Mouse (Mus musculus): Measurements from ENCODE around the gene Zfp691.

The Zfp691 gene

GRCm38 (mm10) chr4:119167068-119167467, 6.9 kb downstream of the Zfp691 start:
- DNase-seq = no peak

- no peak for DNase-seq
These were observed 8.1 kb downstream of the Zfp691 start for GRCm38 (mm10) chr4:119165916-119166315.

DNA sequence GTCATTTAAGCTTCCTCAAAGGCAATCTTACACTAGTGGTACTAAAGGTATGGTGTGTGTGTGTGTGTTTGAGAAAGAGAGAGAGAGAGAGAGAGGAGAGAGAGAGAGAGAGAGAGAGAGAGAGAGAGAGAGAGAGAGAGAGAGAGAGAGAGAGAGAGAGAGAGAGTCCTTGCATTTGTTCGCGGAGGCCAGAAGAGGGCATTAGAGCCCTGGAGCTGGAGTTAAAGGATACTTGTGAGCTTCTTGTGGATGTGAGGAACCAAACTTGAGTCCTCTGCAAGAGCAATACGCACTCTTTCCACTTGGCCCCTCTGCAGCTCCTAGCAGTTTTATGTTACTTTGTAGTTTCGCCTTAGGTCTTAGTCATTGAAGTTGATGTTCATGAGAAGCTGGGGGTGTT, 11.0 kb downstream of the Zfp691 start:
- DNase-seq = no peak

DNA sequence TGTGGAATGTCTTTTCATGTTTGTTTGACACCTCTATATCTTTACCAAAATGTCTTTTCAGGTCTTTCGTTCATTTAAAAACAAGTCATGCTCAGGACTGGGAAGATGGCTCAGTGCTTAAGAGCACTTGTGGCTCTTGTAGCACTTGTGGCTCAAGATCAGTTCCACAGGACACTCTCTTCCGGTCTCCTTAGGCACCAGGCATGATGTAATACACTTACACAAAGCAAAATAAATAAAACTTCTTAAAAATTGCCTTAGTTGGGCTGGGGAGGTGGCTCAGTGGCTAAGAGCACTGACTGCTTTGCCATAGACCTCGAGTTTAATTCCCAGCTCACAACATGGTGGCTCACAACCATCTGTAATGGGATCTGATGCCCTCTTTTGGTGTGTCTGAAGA, 12.6 kb downstream of the Zfp691 start:
- DNase-seq = peak; percentile 56

GRCm38 (mm10) chr4:119157891-119158290, 16.1 kb downstream of the Zfp691 start:
- no peak for DNase-seq

- no peak for DNase-seq
These were observed 16.8 kb downstream of the Zfp691 start for GRCm38 (mm10) chr4:119157186-119157585.

DNA sequence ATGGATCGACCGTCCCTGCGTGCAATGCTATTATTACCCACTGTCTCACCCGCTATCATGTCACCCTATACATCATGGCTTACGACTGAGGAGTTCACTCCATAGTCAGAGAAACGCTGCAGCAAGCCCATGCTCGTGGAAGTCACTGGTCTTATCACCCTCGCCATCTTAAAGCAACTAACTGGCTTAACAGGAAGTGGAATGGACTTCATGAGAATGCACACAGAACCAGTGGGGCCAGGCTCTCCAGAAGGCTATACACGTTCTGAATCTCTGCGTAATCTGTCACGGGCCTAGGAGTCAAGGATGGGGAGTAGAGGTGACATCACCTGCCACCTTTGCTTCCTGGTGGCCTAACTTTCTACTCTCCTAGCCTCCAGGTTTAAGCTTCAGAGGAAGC, 25.3 kb downstream of the Zfp691 start:
- no peak for DNase-seq

GRCm38 (mm10) chr4:119147347-119147746, 26.6 kb downstream of the Zfp691 start:
- no peak for DNase-seq

DNA sequence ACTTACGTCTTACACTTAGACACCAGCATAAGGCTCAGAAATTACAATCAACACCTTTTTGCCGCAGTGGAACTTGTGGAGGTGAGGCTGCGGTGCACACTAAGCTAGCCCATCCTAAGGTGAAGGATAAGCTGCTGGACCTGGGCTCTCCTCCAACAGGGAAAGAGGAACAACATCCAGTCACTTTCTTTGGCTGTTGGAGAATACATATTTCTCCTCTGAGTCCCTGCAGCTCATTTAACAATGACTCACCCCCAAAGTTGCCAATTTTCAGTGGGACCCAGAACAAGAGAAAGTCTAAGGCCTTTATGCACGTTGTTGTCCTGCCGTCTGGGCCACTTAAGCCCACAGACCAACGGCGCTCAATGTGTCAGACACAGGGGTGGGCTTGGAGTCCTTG, 27.2 kb downstream of the Zfp691 start:
- DNase-seq = no peak

GRCm38 (mm10) chr4:119142230-119142871, 31.6 kb downstream of the Zfp691 start:
- peak; percentile 88 for DNase-seq

DNA sequence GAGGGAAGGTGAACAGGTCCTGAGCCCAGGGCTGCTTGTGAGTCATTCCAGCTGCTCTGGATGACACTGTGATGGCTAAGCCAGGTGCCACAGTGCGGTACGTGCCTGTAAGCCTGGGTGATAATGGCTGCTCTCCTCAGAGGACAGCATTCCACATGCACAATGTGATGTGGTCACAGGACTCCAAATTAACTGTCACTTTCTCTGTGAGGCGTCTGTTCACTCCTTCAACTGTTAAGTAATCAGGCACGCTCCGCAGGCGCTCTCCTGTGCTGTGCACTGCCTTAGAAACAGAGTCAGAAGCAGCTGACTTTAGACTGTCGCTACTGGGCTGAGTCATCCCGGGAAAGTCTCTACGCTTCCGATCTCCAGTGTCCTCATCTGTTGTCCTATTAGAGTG, 32.8 kb downstream of the Zfp691 start:
- peak; percentile 88 for DNase-seq

- peak; percentile 90 for DNase-seq
These were observed 33.9 kb downstream of the Zfp691 start for GRCm38 (mm10) chr4:119140126-119140525.

DNA sequence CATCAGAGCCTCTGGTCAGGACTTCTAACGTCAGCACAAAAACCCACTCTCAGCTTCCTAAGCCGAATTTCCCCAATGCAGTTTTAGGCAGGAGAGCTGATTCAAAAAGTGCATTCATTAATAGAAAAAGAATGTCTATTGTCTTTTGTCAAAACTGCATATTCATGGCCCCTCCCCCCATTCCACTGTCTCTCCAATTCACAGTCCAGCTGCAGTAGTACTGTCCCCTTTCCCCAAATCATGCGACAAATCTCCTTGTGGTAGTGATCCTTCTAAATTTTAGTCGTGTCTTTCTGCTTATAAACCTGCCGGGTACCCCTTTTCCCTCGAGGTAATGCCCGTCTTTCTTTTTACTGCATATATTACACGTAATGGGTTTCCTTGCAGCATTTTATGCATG, 35.2 kb downstream of the Zfp691 start:
- no peak for DNase-seq

DNA sequence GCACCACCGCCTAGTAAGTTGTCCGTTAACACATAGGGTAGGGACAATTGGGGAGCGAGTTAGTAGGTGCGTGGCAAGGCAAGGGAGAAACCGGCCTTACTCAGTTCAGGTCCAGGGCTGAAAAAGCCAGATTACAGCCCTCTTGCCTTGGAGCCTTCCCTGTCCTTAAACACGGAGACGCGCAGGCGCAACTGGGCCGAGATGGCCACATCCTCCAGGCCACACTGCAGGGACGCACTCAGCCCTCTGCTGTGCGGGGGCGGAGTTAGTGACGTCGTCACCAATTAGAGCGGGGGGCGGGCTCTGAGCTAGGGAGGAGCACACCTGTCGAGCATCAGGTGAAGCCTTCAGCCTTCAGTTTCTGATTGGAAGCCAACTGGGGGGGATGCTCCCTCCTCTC, 35.8 kb downstream of the Zfp691 start:
- DNase-seq = no peak

DNA sequence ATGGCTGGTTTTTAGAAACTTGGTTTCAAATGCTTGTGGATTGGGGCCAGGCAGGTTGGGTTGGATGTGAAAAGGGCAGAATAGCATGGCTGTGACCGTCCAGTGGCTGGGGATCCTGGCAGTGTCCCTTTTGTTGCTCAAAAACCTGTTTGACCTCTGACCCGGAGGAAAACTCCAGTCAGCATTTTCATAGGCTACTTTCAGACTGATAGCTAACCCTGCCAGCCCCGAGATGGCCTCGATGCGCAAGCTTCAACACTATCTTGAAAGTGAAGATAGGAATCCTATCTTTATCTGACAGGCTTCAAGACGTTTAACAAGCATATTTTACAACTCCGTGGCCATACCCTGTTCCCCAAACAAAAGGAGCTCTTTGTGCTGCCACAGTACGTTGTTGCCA, 36.7 kb downstream of the Zfp691 start:
- no peak for DNase-seq

- no peak for DNase-seq
These were observed 40.1 kb downstream of the Zfp691 start for GRCm38 (mm10) chr4:119133860-119134259.

DNA sequence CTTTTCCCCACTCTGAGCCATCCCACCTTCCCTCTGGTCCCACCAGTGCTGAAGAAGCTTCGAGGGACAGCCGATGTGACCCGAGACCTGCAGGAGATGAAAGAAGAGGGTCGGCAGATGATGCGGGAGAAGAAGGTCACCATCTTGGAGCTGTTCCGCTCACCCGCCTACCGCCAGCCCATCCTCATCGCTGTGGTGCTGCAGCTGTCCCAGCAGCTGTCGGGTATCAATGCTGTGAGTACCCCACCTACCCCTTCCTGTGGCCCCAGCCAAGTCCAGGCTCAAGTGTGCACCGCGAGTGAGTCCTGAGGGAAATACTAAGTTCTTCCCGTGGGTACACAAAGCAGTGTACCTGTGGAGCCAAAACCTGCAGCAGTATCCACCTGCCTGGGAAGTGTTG, 40.7 kb downstream of the Zfp691 start:
- DNase-seq = no peak

GRCm38 (mm10) chr4:119131189-119131910, 42.6 kb downstream of the Zfp691 start:
- no peak for DNase-seq

DNA sequence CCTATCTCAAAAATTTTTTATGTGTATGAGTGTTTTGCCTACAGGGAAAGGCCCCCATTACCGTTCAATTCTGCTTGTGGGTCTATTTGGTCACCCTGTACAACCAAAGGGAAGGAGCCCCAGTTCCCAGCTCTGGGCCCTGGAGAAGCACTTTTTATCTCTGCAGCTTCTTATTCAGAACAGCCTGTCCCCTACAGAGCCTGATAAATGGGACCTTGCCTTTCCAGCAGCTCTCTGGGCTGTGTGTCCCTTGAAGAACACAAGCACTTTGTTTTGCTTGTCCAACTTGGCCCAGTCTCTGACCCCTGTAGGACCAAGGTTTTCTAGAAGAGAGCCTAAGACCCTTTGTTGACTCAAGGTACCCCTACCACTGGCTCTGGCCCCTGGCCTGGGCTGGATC, 44.9 kb downstream of the Zfp691 start:
- DNase-seq = peak; percentile 93

- DNase-seq = no peak
These were observed 45.4 kb downstream of the Zfp691 start for GRCm38 (mm10) chr4:119128547-119128946.

DNA sequence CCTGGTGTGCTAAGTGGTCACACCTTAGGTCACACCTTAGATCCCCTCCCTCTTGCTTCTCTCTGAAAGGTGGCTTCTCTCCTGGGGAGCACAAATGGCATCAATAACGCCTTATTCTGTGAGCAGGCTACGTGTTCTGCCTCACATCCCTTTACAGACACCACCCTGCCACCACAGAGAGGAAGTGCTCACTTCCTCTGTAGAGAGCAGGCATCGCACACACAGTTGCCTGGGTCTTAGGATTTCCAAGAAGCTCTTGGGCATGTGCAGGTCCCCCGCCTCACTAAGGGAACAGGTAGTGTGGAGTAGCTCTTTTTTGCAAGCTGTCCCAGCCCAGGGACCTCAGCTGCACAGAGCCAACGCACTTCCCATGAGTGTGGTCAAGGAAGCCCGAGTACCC, 46.8 kb downstream of the Zfp691 start:
- DNase-seq = peak; percentile 95

- DNase-seq = peak; percentile 96
These were observed 48.3 kb downstream of the Zfp691 start for GRCm38 (mm10) chr4:119125577-119126270.

GRCm38 (mm10) chr4:119124771-119125273, 49.2 kb downstream of the Zfp691 start:
- DNase-seq = peak; percentile 91

DNA sequence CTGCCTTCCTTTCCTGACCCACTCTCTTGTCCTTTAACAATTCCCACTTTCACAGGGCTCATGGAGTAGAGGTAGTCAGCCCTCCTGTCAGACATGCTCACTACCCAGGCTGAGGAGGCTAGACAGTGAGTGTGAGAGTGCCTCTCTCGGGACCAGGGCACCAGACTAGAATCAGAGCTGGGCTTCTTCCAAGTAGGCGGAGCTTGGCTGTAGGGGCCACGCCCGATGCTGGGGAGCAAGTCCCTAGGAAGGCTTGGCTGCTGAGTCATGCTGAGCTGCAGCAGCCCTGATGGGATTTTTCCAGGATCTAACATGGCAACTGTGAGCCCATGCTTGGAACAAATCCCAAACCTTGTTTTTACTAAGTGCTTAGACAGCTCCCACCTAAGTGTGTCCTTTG, 52.7 kb downstream of the Zfp691 start:
- peak; percentile 98 for DNase-seq
